Mouse (Mus musculus) liver, embryonic 14.5 days (tissue): ENCODE measurements around the gene Gm49387.

ENCODE experiments used
- CTCF ChIP-seq: IDR thresholded peaks from 2 replicates; pipeline ENCODE4 v1.5.1; 2016; ENCODE audit warnings: antibody characterized with exemption, low read depth, control low read depth
- EP300 ChIP-seq: IDR thresholded peaks from 2 replicates; pipeline ENCODE4 v1.6.1; 2016; ENCODE audit warnings: antibody characterized with exemption, low read depth

- TF ChIP-seq CTCF (no peak), EP300 (no peak)
These were observed 14.7 kb upstream of the Gm49387 start for GRCm38 (mm10) chr14:31655406-31655805.
